Mouse (Mus musculus) liver, adult 2 months (tissue): ENCODE data around the gene Osbpl5.

Experiments used
- CTCF ChIP-seq: fragments of 200-500 bp; IDR thresholded peaks from 2 replicates; pipeline ENCODE4 v1.5.1; 2011; ENCODE audit warnings: low read depth, low read length, control low read depth
- POLR2A ChIP-seq: fragments of 200-500 bp; IDR thresholded peaks from 2 replicates; pipeline ENCODE4 v1.6.1; 2011; ENCODE audit warnings: low read length, control low read depth; ENCODE audit not compliant: insufficient read depth; ENCODE audit errors: extremely low read depth

- TF ChIP-seq POLR2A (no peak), CTCF (no peak)
Observed at GRCm38 (mm10) chr7:143769461-143769860, 12.7 kb upstream of the Osbpl5 start.
